11 mouse cellular contexts compared by ENCODE assay signal in the genomic region with DNA sequence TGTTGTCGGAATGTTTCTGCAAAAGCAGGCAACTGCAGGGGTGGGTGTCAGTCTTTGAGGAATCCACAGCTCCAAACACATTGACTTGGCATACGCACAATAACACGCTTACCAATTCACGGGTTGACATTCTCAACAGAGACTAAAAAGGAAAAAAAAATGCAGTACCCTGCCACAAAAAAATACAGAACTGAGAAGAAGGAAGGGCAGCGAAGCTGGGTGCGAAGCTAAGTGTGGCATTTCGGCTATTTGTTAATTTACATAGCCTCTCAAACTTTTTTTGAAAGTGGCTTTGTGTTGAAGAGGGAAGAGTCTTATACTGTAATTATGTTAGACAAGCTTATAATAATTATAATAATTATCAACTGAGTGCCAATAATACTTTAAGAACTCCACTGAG.
A peak's percentile ranks its signal among the peaks of the same experiment; 100 is the strongest.
DNase-seq lines count a peak whose midpoint lies in the region.
"Had no signal": no experiment of that assay in that cellular context is flagged by ENCODE, and none has a peak within 500 bp of the region (broad histone marks: within the 10 kb centered on the region; RNA-seq: fewer than 3 reads in every experiment).

No protein-coding gene starts in this region.

- H3K27me3 ChIP-seq in splenic B cell, adult 2 months (ENCODE audit: control insufficient read depth, insufficient read depth, low read length, poor library complexity, severe bottlenecking): no peaks in the 10 kb centered on the region
- H3K27me3 ChIP-seq: embryonic facial prominence, embryonic 12.5 days; forebrain, embryonic 13.5 days; forebrain, embryonic 15.5 days had no signal

- peak; percentile 31 to 37 for DNase-seq in spleen, postnatal 36 days (ENCODE audit: low spot score in 2 of 2)
- no peak for DNase-seq in spleen, adult 12 weeks (ENCODE audit: low spot score)
- peak; percentile 14 for DNase-seq in A20 (ENCODE audit: low read depth, low spot score)
- peak; percentile 54 for DNase-seq in splenic B cell, adult 2 months (ENCODE audit: low read depth, low spot score)
- DNase-seq in right cerebral cortex, adult 2 months (ENCODE audit: low spot score in 2 of 2): no peak
- DNase-seq: adrenal gland, adult 8-10 months had no signal

- H3K36me3 ChIP-seq in splenic B cell, adult 2 months (ENCODE audit: control insufficient read depth, insufficient read depth, low read length, poor library complexity, severe bottlenecking): no peaks in the 10 kb centered on the region
- H3K36me3 ChIP-seq: embryonic facial prominence, embryonic 10.5 days; embryonic facial prominence, embryonic 12.5 days; forebrain, embryonic 15.5 days; G1E had no signal

Comparison
In these comparisons a context has a peak if more than half of its experiments do, and no peak if none do; other contexts are left out.
1. DNase-seq: peak in spleen, postnatal 36 days (2 of 2), A20 (single experiment) and splenic B cell, adult 2 months (single experiment); none in spleen, adult 12 weeks (single experiment) and right cerebral cortex, adult 2 months (0 of 2).